Mouse (Mus musculus): ENCODE measurements at regions not wholly inside any gene's neighbourhood (a gene's known extent, or its start where the extent isn't known, plus 50 kb on each side); places are given as distances from the start of the nearest gene placed in this dataset.

DNA sequence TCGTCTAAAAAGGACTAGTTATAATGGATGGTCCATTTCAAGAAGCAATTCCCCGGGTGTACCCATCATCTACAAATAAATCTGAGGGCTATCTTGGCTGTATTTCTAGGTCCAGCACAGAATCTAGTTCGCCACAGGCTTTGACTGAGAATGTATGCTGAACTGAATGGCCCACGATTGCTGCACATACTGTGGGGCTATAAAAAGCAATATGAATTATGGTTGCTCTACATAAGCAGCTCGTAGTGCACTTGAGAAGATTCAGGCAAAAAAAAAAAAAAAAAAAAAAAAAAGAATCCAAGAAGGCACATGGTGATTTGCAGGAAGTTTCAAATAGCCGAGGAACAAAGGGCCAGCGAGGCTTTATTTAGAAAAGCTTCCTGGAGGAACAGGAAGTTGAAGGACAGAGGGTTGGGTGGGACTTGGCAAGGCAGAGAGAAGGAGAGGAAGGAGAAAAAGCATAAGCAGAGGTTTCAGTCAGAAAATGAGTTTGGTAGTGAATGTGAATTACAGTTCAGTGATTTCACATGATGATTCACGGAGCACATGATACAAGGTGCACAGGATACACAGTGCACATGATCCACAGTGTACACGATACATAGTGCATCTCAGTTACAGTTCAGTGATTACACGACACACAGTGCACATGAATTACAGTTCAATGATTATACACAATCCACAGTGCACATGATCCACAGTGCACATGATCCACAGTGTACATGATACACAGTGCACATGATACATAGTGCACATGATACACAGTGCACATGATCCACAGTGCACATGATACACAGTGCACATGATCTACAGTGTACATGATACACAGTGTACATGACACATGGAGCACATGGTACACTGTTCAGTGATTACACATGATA lies 129.7 kb upstream of the Mdm1 start:
- no peak for TF ChIP-seq CTCF (IDR thresholded peaks at IDR 0.05)
- no peak for ATAC-seq
- H3K27me3 ChIP-seq = no peaks in the 10 kb centered on the region
- CTCF ChIA-PET = no interaction called here
- no peak for DNase-seq (ENCODE audit: low read depth, low spot score)
- in situ Hi-C loops (cut with MboI; ENCODE audit: low pct_unique_long_range_greater_than_20kb) = no loop called here
- POLR2A ChIA-PET = interaction anchor here (0.7 kb wide), 1 partner anchor 160 kb away, joined by 3 read pairs; no protein-coding TSS in a partner anchor

DNA sequence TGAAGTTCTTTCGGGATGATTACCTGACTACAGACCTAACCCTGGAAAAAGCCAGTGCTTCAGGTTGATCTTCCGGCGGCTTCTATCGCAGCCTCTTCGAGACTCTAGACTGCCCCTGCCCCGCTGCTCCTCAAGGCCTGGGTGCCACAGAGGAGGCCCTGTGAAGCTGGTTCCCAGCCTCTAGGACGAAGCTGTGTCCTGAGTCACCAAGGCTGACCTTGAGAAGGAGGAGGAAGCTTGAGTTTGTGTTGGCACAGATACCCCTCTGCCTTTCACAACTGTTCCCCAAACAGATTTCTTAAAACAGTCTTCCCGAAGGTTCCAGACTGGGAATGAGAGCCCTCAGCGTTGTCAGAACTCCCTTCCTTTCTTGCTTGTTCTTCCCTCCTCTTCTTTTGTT lies 112.8 kb upstream of the Mdm1 start:
- in situ Hi-C loops (cut with MboI; ENCODE audit: low pct_unique_long_range_greater_than_20kb) = no loop called here
- DNase-seq (ENCODE audit: low read depth, low spot score) (no peak), ATAC-seq (no peak)
- POLR2A ChIA-PET = no interaction called here
- no peak for TF ChIP-seq CTCF (IDR thresholded peaks at IDR 0.05)
- H3K27me3 ChIP-seq = peaks cover 3% of the 10 kb centered on the region
- CTCF ChIA-PET = no interaction called here

DNA sequence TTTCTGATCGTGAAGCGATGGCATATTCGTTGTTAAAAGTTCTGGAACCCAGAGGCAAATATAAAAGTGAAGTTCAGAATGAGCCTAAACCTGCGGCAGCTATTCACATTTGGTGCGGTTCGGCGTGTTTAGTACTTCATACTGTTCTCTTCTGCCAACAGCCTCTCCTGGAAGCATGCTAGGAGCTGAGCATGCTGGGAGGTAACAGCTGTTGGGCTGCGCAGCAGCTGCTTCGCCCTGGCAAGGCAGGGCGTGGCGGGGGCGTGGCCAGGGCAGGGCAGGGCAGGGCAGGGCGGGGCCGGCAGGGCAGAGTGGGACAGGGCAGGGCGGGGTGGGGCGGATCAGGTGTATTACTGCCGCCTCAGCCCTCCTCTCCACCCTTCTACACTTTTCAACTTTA lies 107.2 kb upstream of the Mdm1 start:
- POLR2A ChIA-PET = no interaction called here
- ATAC-seq = no peak

DNA sequence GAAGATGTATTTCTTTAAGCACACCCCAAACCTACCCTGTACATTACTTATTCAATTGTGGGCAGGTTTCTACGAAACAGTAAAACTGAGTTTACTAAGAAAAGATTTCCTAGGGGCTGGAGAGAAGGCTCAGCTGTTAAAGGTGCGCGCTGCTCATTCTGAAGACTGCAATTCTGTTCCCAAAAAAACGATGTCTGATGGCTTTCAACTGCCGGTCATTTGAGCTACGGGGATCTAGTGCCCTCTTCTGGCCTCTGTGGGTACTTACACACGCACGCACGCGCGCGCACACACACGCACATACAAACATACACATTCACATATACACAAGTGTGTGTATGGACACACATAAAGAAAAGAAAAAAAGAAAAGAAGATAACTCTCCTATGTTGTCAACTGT lies 106.6 kb upstream of the Mdm1 start:
- DNase-seq (ENCODE audit: low read depth, low spot score) = no peak
- in situ Hi-C loops (cut with MboI; ENCODE audit: low pct_unique_long_range_greater_than_20kb) = no loop called here
- H3K27me3 ChIP-seq = no peaks in the 10 kb centered on the region
- POLR2A ChIA-PET = no interaction called here
- no peak for ATAC-seq
- CTCF ChIA-PET = no interaction called here
- TF ChIP-seq CTCF (IDR thresholded peaks at IDR 0.05) = no peak

More for the DNA sequence above, 107.2 kb upstream of the Mdm1 start:
- in situ Hi-C loops (cut with MboI; ENCODE audit: low pct_unique_long_range_greater_than_20kb) = no loop called here
- CTCF ChIA-PET = no interaction called here
- H3K27me3 ChIP-seq = no peaks in the 10 kb centered on the region
- no peak for TF ChIP-seq CTCF (IDR thresholded peaks at IDR 0.05)
- no peak for DNase-seq (ENCODE audit: low read depth, low spot score)

- POLR2A ChIA-PET = no interaction called here
- DNase-seq (ENCODE audit: low read depth, low spot score) = no peak
- H3K27me3 ChIP-seq = no peaks in the 10 kb centered on the region
- ATAC-seq = no peak
- CTCF ChIA-PET = no interaction called here
- in situ Hi-C loops (cut with MboI; ENCODE audit: low pct_unique_long_range_greater_than_20kb) = no loop called here
- no peak for TF ChIP-seq CTCF (IDR thresholded peaks at IDR 0.05)
Measured at GRCm38 (mm10) chr10:118038465-118038864, 103.1 kb upstream of the Mdm1 start.

GRCm38 (mm10) chr10:118039056-118039455 lies 102.6 kb upstream of the Mdm1 start:
- POLR2A ChIA-PET = no interaction called here
- ATAC-seq (no peak), DNase-seq (ENCODE audit: low read depth, low spot score) (no peak)
- TF ChIP-seq CTCF (IDR thresholded peaks at IDR 0.05) = no peak
- H3K27me3 ChIP-seq = no peaks in the 10 kb centered on the region
- in situ Hi-C loops (cut with MboI; ENCODE audit: low pct_unique_long_range_greater_than_20kb) = no loop called here
- CTCF ChIA-PET = no interaction called here

DNA sequence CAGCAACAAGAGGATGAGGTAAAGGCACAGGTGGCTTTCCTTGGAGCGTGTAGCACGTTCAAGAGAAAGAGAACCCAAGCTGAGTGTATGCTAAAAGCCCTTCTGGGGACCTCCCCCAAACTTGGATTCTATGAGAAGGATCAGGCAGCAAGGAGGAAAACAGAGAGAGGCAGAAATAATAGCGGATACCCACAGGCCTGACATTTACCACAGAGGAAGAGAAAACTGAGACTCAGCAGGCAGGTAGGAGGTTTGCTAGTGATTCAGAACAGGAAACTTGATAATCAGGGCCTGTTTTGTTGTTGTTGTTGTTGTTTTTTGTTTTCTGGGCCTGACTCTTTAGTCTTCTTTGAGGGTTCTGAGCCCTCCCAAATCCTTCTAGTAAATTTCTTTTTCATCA lies 100.5 kb upstream of the Mdm1 start:
- DNase-seq (ENCODE audit: low read depth, low spot score) (no peak), ATAC-seq (no peak)
- CTCF ChIA-PET = no interaction called here
- in situ Hi-C loops (cut with MboI; ENCODE audit: low pct_unique_long_range_greater_than_20kb) = loop anchor here (5.0 kb wide), 1 partner anchor 34 kb away; no protein-coding TSS in a partner anchor
- no peak for TF ChIP-seq CTCF (IDR thresholded peaks at IDR 0.05)
- no peaks in the 10 kb centered on the region for H3K27me3 ChIP-seq
- POLR2A ChIA-PET = interaction anchor here (0.6 kb wide), 1 partner anchor 523 kb away, joined by 5 read pairs; no protein-coding TSS in a partner anchor

DNA sequence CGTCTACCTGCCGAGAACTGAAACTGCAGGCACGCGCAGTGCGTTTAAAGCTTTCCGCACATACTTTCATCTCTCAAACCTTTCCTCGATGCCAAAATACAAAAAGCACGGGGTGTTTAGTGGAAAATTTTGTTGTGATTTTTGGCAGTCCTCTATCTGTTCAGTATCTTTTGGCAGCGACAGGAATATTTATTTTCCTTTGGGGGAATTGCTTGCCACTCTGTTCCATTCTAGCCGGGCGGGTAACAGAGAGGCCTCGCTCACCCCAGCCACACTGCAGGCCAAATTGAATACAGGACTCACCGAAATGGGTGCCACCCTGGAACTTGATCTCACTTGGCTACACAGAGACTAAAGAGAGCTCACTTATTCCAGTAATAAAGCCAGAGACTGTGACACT lies 97.8 kb upstream of the Mdm1 start:
- H3K27me3 ChIP-seq = no peaks in the 10 kb centered on the region
- no peak for TF ChIP-seq CTCF (IDR thresholded peaks at IDR 0.05)
- POLR2A ChIA-PET = interaction anchor here (0.5 kb wide), 1 partner anchor 82 kb away, joined by 4 read pairs; no protein-coding TSS in a partner anchor
- no peak for DNase-seq (ENCODE audit: low read depth, low spot score)
- CTCF ChIA-PET = no interaction called here
- in situ Hi-C loops (cut with MboI; ENCODE audit: low pct_unique_long_range_greater_than_20kb) = loop anchor here (5.0 kb wide), 1 partner anchor 36 kb away; no protein-coding TSS in a partner anchor
- ATAC-seq = no peak

GRCm38 (mm10) chr10:118044840-118045239 lies 96.8 kb upstream of the Mdm1 start:
- DNase-seq (ENCODE audit: low read depth, low spot score) (no peak), ATAC-seq (no peak)
- in situ Hi-C loops (cut with MboI; ENCODE audit: low pct_unique_long_range_greater_than_20kb) = loop anchor here (5.0 kb wide), 1 partner anchor 38 kb away; no protein-coding TSS in a partner anchor
- POLR2A ChIA-PET = no interaction called here
- TF ChIP-seq CTCF (IDR thresholded peaks at IDR 0.05) = no peak
- CTCF ChIA-PET = no interaction called here
- no peaks in the 10 kb centered on the region for H3K27me3 ChIP-seq

DNA sequence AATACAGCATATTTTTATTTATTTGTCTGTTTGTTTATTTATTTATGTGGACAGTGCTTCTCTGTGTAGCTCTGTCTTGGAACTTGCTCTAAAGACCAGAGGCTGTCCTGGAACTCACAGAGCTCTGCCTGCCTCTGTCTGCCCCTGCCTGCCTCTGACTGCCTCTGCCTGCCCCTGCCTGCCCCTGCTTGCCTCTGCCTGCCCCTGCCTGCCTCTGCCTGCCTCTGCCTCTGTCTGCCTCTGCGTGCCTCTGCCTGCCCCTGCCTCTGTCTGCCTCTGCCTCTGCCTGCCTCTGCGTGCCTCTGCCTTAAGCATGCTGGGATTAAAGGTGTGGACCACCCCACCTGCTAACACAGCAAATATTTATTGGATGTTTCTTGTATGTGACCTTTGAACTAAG lies 96.2 kb upstream of the Mdm1 start:
- ChIA-PET POLR2A (no interaction called here), CTCF (no interaction called here)
- DNase-seq (ENCODE audit: low read depth, low spot score) (no peak), ATAC-seq (no peak)
- H3K27me3 ChIP-seq = no peaks in the 10 kb centered on the region
- TF ChIP-seq CTCF (IDR thresholded peaks at IDR 0.05) = no peak
- in situ Hi-C loops (cut with MboI; ENCODE audit: low pct_unique_long_range_greater_than_20kb) = no loop called here

- POLR2A ChIA-PET = interaction anchor here (1.1 kb wide), 1 partner anchor 42 kb away, joined by 3 read pairs; no protein-coding TSS in a partner anchor
- DNase-seq (ENCODE audit: low read depth, low spot score) (no peak), ATAC-seq (no peak)
- in situ Hi-C loops (cut with MboI; ENCODE audit: low pct_unique_long_range_greater_than_20kb) = no loop called here
- TF ChIP-seq CTCF (IDR thresholded peaks at IDR 0.05) = no peak
- CTCF ChIA-PET = interaction anchor here (1.2 kb wide), 1 partner anchor 10 kb away, joined by 5 read pairs; no protein-coding TSS in a partner anchor
- H3K27me3 ChIP-seq = no peaks in the 10 kb centered on the region
Measured at GRCm38 (mm10) chr10:118046328-118046727, 95.3 kb upstream of the Mdm1 start.
